Mouse (Mus musculus): ENCODE data around the gene Armc2. TPM values are rescaled to one million over a fixed set of nuclear protein-coding genes. Genes with fewer than 3 reads are reported as not detected.

The Armc2 gene
- polyA plus RNA-seq, 1 experiment, result 0.50 TPM

- Histone ChIP-seq H3K4me1 (ENCODE audit: control insufficient read depth, insufficient read depth, low read length) (peaks cover 12% of the 10 kb centered on the region; the same call in 1 of the 2 replicates), H3K4me3 (ENCODE audit: insufficient read depth, low read depth, low read length) (no peak overlapping the region), H3K36me3 (ENCODE audit: control insufficient read depth, insufficient read depth, low read length) (no peaks in the 10 kb centered on the region), H3K27ac (ENCODE audit: insufficient read depth, low read depth, low read length) (peak overlapping the region; percentile 78; the same call in 1 of the 2 replicates), H3K27me3 (replicated peaks; ENCODE audit: control insufficient read depth, insufficient read depth, low read length) (no peaks in the 10 kb centered on the region)
- no peak for TF ChIP-seq CTCF (conservative IDR thresholded peaks at IDR 0.05; ENCODE audit: insufficient read depth, insufficient read length, low read depth, low read length)
- TF ChIP-seq POLR2A (IDR thresholded peaks at IDR 0.05; ENCODE audit: low read depth, low read length), result no peak
- DNase-seq, result no peak
Measured at GRCm38 (mm10) chr10:41935476-41935829, 82.8 kb downstream of the Armc2 start.

GRCm38 (mm10) chr10:41934633-41935475 lies 83.4 kb downstream of the Armc2 start:
- DNase-seq, result peak; percentile 97
- WGBS, result 5% methylated on average over 21 of the region's 21 CpGs
- TF ChIP-seq CTCF (conservative IDR thresholded peaks at IDR 0.05; ENCODE audit: insufficient read depth, insufficient read length, low read depth, low read length) (no peak), POLR2A (IDR thresholded peaks at IDR 0.05; ENCODE audit: low read depth, low read length) (peak; percentile 19)
- H3K27me3 ChIP-seq (replicated peaks; ENCODE audit: control insufficient read depth, insufficient read depth, low read length), result no peaks in the 10 kb centered on the region
- H3K4me3 ChIP-seq (ENCODE audit: insufficient read depth, low read depth, low read length), result no peak overlapping the region
- H3K27ac ChIP-seq (ENCODE audit: insufficient read depth, low read depth, low read length), result peak overlapping the region; percentile 78
- H3K4me1 ChIP-seq (ENCODE audit: control insufficient read depth, insufficient read depth, low read length), result peaks cover 12% of the 10 kb centered on the region; the same call in 1 of the 2 replicates
- H3K36me3 ChIP-seq (ENCODE audit: control insufficient read depth, insufficient read depth, low read length), result no peaks in the 10 kb centered on the region

- Histone ChIP-seq H3K27ac (ENCODE audit: insufficient read depth, low read depth, low read length) (no peak overlapping the region), H3K36me3 (ENCODE audit: control insufficient read depth, insufficient read depth, low read length) (no peaks in the 10 kb centered on the region), H3K4me3 (ENCODE audit: insufficient read depth, low read depth, low read length) (no peak overlapping the region), H3K4me1 (ENCODE audit: control insufficient read depth, insufficient read depth, low read length) (peaks cover 12% of the 10 kb centered on the region; the same call in 1 of the 2 replicates), H3K27me3 (replicated peaks; ENCODE audit: control insufficient read depth, insufficient read depth, low read length) (no peaks in the 10 kb centered on the region)
- TF ChIP-seq CTCF (conservative IDR thresholded peaks at IDR 0.05; ENCODE audit: insufficient read depth, insufficient read length, low read depth, low read length) (peak; percentile 52), POLR2A (IDR thresholded peaks at IDR 0.05; ENCODE audit: low read depth, low read length) (no peak)
- peak; percentile 41 for DNase-seq
- 65% methylated on average over 6 of the region's 6 CpGs for WGBS
Measured at GRCm38 (mm10) chr10:41933536-41933935, 84.7 kb downstream of the Armc2 start.

GRCm38 (mm10) chr10:41932943-41933342 lies 85.3 kb downstream of the Armc2 start:
- TF ChIP-seq POLR2A (IDR thresholded peaks at IDR 0.05; ENCODE audit: low read depth, low read length), result no peak
- no peak for TF ChIP-seq CTCF (conservative IDR thresholded peaks at IDR 0.05; ENCODE audit: insufficient read depth, insufficient read length, low read depth, low read length)
- H3K27ac ChIP-seq (ENCODE audit: insufficient read depth, low read depth, low read length), result no peak overlapping the region
- peaks cover 12% of the 10 kb centered on the region; the same call in 1 of the 2 replicates for H3K4me1 ChIP-seq (ENCODE audit: control insufficient read depth, insufficient read depth, low read length)
- 77% methylated on average over 5 of the region's 5 CpGs for WGBS
- DNase-seq, result no peak
- no peak overlapping the region for H3K4me3 ChIP-seq (ENCODE audit: insufficient read depth, low read depth, low read length)
- no peaks in the 10 kb centered on the region for H3K36me3 ChIP-seq (ENCODE audit: control insufficient read depth, insufficient read depth, low read length)
- no peaks in the 10 kb centered on the region for H3K27me3 ChIP-seq (replicated peaks; ENCODE audit: control insufficient read depth, insufficient read depth, low read length)

GRCm38 (mm10) chr10:41931962-41932361 lies 86.3 kb downstream of the Armc2 start:
- 83% methylated on average over 12 of the region's 12 CpGs for WGBS
- TF ChIP-seq POLR2A (IDR thresholded peaks at IDR 0.05; ENCODE audit: low read depth, low read length), result no peak
- TF ChIP-seq CTCF (conservative IDR thresholded peaks at IDR 0.05; ENCODE audit: insufficient read depth, insufficient read length, low read depth, low read length), result no peak
- Histone ChIP-seq H3K4me3 (ENCODE audit: insufficient read depth, low read depth, low read length) (no peak overlapping the region), H3K36me3 (ENCODE audit: control insufficient read depth, insufficient read depth, low read length) (no peaks in the 10 kb centered on the region), H3K27me3 (replicated peaks; ENCODE audit: control insufficient read depth, insufficient read depth, low read length) (no peaks in the 10 kb centered on the region), H3K4me1 (ENCODE audit: control insufficient read depth, insufficient read depth, low read length) (peaks cover 12% of the 10 kb centered on the region; the same call in 1 of the 2 replicates), H3K27ac (ENCODE audit: insufficient read depth, low read depth, low read length) (no peak overlapping the region)
- no peak for DNase-seq

- TF ChIP-seq POLR2A (IDR thresholded peaks at IDR 0.05; ENCODE audit: low read depth, low read length) (no peak), CTCF (conservative IDR thresholded peaks at IDR 0.05; ENCODE audit: insufficient read depth, insufficient read length, low read depth, low read length) (no peak)
- WGBS, result 45% methylated on average over 4 of the region's 4 CpGs
- no peak for DNase-seq
- peaks cover 12% of the 10 kb centered on the region; the same call in 1 of the 2 replicates for H3K4me1 ChIP-seq (ENCODE audit: control insufficient read depth, insufficient read depth, low read length)
- no peaks in the 10 kb centered on the region for H3K36me3 ChIP-seq (ENCODE audit: control insufficient read depth, insufficient read depth, low read length)
- no peak overlapping the region for H3K27ac ChIP-seq (ENCODE audit: insufficient read depth, low read depth, low read length)
- H3K27me3 ChIP-seq (replicated peaks; ENCODE audit: control insufficient read depth, insufficient read depth, low read length), result no peaks in the 10 kb centered on the region
- H3K4me3 ChIP-seq (ENCODE audit: insufficient read depth, low read depth, low read length), result no peak overlapping the region
Measured at GRCm38 (mm10) chr10:41930966-41931365, 87.3 kb downstream of the Armc2 start.

GRCm38 (mm10) chr10:41926726-41927125 lies 91.5 kb downstream of the Armc2 start:
- Histone ChIP-seq H3K4me3 (ENCODE audit: insufficient read depth, low read depth, low read length) (no peak overlapping the region), H3K4me1 (ENCODE audit: control insufficient read depth, insufficient read depth, low read length) (no peaks in the 10 kb centered on the region), H3K27ac (ENCODE audit: insufficient read depth, low read depth, low read length) (no peak overlapping the region), H3K27me3 (replicated peaks; ENCODE audit: control insufficient read depth, insufficient read depth, low read length) (no peaks in the 10 kb centered on the region), H3K36me3 (ENCODE audit: control insufficient read depth, insufficient read depth, low read length) (no peaks in the 10 kb centered on the region)
- DNase-seq, result no peak
- 93% methylated on average over 14 of the region's 14 CpGs for WGBS
- TF ChIP-seq CTCF (conservative IDR thresholded peaks at IDR 0.05; ENCODE audit: insufficient read depth, insufficient read length, low read depth, low read length), result no peak
- TF ChIP-seq POLR2A (IDR thresholded peaks at IDR 0.05; ENCODE audit: low read depth, low read length), result no peak
